Mouse (Mus musculus) liver, adult 2 months (tissue): ENCODE results near the gene Ruvbl2.

Experiments
- CTCF ChIP-seq: fragments of 200-500 bp; IDR thresholded peaks from 2 replicates; pipeline ENCODE4 v1.5.1; 2011; ENCODE audit warnings: low read depth, low read length, control low read depth
- POLR2A ChIP-seq: fragments of 200-500 bp; IDR thresholded peaks from 2 replicates; pipeline ENCODE4 v1.6.1; 2011; ENCODE audit warnings: low read length, control low read depth; ENCODE audit not compliant: insufficient read depth; ENCODE audit errors: extremely low read depth

DNA sequence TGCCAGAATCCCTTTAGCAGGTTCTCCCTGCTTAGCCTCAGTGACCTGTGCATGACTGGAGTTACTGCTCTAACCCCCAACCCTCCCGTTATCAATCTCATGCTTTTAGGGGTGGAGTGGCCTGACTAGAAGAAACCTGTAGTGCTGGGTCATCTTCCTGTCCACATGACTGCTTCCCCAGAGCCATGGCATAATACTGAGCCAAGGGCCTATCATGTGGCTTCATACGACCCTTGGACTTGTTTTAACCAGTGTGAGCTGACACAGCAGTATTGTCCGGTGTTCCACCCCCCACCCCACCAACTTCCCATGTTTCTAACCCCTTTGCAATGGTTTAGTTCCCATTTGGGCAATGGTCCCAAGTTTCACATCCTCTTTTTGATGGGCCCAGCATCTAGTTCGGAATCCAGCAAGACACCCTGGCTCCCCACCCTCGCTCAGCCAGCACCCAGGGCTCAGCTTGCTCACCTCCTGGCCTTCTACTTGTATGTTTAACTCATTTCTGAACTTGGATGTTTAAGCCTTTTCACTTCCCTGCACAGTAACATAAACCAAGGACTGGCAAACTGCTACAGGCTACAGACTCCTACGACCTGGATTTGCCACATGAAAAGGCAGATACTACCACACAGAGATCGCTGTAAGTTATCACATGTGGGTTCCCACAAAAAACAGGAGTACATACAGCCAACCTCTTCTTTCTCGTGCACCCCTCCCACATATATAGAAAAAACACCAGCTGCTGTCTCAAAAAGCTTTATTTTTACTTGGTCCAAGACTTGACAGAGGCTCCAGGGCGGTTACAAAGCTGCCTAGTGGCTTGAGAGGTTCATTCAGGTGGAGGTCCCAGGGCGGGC, 19.5 kb upstream of the Ruvbl2 start:
- TF ChIP-seq CTCF (peak; percentile 28; the same call in 1 of the 2 replicates), POLR2A (peak; percentile 41)
